Mouse (Mus musculus): ENCODE measurements at regions not wholly inside any gene's neighbourhood (a gene's known extent, or its start where the extent isn't known, plus 50 kb on each side); places are given as distances from the start of the nearest gene placed in this dataset.
A peak's percentile ranks its signal among the peaks of the same experiment; 100 is the strongest.

- DNase-seq = no peak
Measured at GRCm38 (mm10) chr1:108797053-108797801, 1185.0 kb upstream of the Cdh7 start.

GRCm38 (mm10) chr1:108800101-108800500 is 1182.1 kb upstream of the Cdh7 start:
- DNase-seq = no peak

GRCm38 (mm10) chr1:108827238-108827637 is 1155.0 kb upstream of the Cdh7 start:
- peak; percentile 15 for DNase-seq
